Mouse (Mus musculus) liver, adult (tissue): ENCODE results near the gene Pcsk5.

Experiments used
- GATA4 ChIP-seq: IDR thresholded peaks from 2 replicates; pipeline ENCODE4 v1.6.1; 2014; ENCODE audit warnings: mild to moderate bottlenecking, low read length; ENCODE audit not compliant: insufficient replicate concordance

Pcsk5 gene

DNA sequence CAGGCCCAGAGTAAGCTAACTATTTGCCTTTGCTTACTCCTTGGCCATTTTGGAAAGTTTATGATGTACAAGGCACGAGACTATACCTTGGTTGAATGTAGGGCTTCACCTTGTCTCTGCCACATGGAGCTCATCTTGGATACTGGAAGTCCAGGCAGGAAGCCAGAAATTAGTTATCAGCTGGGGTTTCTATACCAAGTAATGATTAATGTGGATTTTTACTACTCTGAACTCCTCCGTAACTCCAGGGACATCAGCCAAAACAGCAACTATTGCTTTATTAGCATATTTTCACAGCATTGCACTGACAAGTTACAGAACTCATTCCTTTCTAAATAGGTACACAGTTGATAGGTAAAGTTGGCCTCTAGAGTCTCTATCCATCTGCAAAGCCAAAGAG is 54.2 kb downstream of the Pcsk5 start:
- TF ChIP-seq GATA4, result no peak

GRCm38 (mm10) chr19:17781323-17781722 is 56.1 kb downstream of the Pcsk5 start:
- TF ChIP-seq GATA4, result no peak

- TF ChIP-seq GATA4, result peak; percentile 98
These were observed 61.5 kb downstream of the Pcsk5 start for GRCm38 (mm10) chr19:17775943-17776342.

- TF ChIP-seq GATA4, result no peak
These were observed 62.3 kb downstream of the Pcsk5 start for GRCm38 (mm10) chr19:17775097-17775496.

DNA sequence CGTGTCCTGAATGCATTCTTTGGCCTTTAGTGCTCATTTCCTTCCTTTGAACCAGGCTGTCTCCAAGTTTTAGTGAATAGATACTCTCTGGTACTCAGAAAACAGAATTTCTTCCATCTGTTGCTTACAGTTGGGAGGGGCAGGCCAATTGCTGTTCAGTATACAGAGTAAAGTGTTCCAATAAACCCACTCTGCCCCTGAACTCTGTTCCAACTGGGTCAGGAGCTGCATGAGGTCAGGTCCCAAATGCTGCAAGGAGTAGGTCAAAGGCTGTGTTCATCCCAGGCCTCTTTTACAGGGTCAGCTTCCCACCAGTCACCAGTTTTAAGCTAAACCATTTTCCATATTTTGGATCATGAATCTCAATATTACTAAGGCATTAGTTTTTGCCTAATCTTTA is 63.4 kb downstream of the Pcsk5 start:
- no peak for TF ChIP-seq GATA4

- TF ChIP-seq GATA4, result no peak
These were observed 67.6 kb downstream of the Pcsk5 start for GRCm38 (mm10) chr19:17769610-17770399.

DNA sequence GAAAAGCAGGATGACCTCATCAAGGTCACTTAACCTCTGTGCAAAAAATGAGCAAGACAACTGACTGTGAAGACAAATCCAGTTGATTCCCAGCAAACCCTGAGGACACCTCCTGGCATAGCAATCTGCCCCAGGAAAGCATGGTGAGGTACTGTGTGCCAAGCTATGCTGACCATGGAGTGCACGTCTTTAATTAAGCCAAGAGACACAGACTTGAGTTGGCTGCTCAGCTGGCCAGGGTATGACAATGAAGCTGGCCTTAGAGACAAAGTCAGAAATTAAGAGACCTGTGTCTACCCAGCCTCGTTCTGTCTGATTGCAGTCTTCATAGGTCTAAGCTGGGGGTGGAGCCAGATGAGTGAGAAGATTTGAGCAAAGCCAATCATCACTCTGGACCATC is 72.4 kb downstream of the Pcsk5 start:
- no peak for TF ChIP-seq GATA4

GRCm38 (mm10) chr19:17762740-17763139 is 74.7 kb downstream of the Pcsk5 start:
- no peak for TF ChIP-seq GATA4

DNA sequence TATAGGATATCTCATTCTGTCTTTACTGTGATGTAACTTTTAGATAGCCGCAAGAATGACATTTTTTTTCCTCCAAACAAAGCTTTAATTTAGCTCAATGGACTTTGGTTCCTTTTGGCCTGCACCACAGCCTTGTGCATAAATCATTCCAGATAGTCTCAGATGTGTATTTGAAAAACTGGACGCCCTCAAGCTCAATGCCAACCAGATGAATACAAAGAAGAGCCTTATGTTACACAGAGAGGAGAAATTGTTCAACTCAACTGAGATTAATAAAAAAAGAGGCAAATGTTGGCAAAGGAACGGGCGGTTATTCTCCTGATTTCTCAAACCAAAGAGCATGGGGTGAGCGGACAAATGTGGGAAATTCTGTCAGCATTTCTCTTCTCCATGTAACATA is 75.8 kb downstream of the Pcsk5 start:
- no peak for TF ChIP-seq GATA4

DNA sequence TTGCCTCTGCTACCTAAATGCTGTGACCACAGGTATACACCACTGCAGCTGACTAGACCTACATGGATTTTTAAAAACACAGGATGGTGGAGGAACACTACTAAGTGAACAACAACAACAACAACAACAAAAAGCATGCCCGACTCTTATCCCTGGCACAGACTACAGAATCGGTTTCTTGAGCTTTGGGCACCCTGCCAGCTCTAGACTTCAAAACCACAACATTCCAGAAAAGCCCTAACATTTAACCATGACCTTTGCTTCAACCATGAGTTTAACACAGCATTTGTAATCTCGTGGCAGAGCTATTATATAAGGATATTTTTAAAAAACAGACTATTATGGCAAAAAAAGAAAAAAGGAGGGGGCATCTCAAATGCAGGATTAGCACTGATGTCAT is 84.6 kb downstream of the Pcsk5 start:
- TF ChIP-seq GATA4, result no peak

GRCm38 (mm10) chr19:17748331-17748730 is 89.1 kb downstream of the Pcsk5 start:
- no peak for TF ChIP-seq GATA4

DNA sequence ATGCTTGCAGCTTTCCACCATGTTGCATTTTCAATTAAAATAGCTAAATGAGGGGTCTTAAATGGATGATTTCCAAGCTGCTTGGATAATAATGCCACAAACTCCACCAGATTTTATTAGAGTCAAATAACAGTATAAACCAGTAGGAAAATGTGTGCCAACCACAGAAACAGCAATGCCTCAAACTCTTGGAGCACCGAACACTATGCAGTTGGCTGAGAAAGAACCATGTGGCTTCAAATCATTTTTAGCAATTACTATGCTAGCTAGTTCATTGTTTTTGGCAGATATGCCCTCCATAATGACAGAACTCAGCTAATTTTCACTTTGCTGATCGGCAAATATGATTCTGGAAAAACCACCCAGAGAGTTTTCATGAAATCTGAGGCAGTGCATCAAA is 92.1 kb downstream of the Pcsk5 start:
- TF ChIP-seq GATA4, result no peak

DNA sequence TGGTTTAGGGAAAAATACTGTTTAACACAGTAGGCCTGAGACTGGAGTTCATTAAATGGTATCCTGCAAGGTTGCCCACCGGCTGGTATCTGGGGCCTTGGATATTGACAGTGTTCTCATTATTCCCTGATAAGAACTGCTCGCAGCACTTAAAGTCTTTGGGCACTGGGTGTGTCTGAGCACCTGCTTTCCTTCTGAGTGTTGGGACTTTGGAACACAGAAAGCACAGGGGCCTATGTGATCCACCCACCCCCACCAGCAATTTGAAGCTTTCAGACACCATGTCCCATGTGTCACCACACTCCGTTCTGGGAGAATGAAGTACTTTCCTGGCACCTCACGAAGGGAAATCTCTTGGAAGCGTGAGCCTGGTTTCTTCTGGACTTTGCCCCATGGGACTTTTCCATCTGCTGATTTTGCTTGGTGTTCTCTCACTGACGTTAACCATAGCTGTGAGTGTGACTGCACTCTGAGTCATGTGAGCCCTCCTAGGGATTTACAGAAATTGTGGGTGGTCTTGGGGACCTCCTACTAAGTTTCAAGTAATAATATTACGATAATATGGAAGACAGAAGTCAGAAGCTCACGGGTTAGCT is 92.9 kb downstream of the Pcsk5 start:
- TF ChIP-seq GATA4, result no peak

GRCm38 (mm10) chr19:17741465-17741864 is 96.0 kb downstream of the Pcsk5 start:
- TF ChIP-seq GATA4, result no peak

DNA sequence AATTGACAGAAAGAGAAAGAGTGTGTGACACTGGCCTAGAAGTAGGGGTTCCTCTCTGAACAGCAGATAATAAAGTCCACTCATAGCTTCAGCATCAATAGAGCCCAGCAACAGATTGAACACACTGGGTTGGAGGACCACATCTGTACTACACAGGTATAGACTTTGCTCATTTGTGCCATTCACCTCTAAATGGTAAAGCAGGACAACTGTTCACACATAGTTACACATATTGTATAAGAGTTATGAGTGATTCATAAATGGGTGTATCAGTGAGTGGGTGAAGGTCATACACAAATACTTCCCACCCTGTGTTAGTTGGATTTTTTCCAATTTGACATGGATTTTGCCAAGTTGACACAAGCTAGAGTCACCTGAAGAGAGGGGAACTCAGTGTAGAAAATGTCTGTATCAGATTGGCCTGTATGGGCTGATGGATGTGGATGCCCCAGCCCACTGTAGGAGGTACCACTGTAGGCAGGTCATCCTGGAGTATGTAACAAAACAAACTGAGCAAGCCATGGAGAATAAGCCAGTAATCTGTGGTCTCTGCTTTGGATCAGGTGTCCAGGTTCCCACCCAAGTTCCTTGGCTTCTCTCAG is 104.7 kb downstream of the Pcsk5 start:
- TF ChIP-seq GATA4, result no peak

GRCm38 (mm10) chr19:17717066-17717465 is 120.4 kb downstream of the Pcsk5 start:
- TF ChIP-seq GATA4, result no peak
